Mouse (Mus musculus) lung, adult 2 months (tissue): ENCODE measurements around the gene Ogdh.

Experiments
- CTCF ChIP-seq: fragments of 200-500 bp; IDR thresholded peaks from 2 replicates; pipeline ENCODE4 v1.5.1; 2011; ENCODE audit warnings: mild to moderate bottlenecking, low read length, control low read depth; ENCODE audit not compliant: insufficient read depth
- POLR2A ChIP-seq: fragments of 200-500 bp; IDR thresholded peaks from 2 replicates; pipeline ENCODE4 v1.6.1; 2011; ENCODE audit warnings: low read depth, mild to moderate bottlenecking, control low read depth, low read length, borderline replicate concordance; ENCODE audit errors: extremely low read depth

- no peak for TF ChIP-seq POLR2A
- no peak for TF ChIP-seq CTCF
These were observed 101.4 kb downstream of the Ogdh start for GRCm38 (mm10) chr11:6392857-6393256.
